Comparison of ENCODE assay signal across 9 mouse cellular contexts in genomic region chr6:115538645-115539429, GRCm38 (mm10). TPM values are rescaled to one million over a fixed set of nuclear protein-coding genes. Genes with fewer than 3 reads are reported as not detected.
DNase-seq lines count a peak whose midpoint lies in the region; ATAC-seq lines count a peak whose summit lies in the region.
"Had no signal": no experiment of that assay in that cellular context is flagged by ENCODE, and none has a peak within 500 bp of the region (broad histone marks: within the 10 kb centered on the region; RNA-seq: fewer than 3 reads in every experiment).

No protein-coding gene starts in this region.

- peak overlapping the region; percentile 73 for H3K4me2 ChIP-seq in heart, embryonic 15.5 days
- peak overlapping the region; percentile 56 for H3K4me2 ChIP-seq in liver, embryonic 12.5 days
- peak overlapping the region; percentile 57 for H3K4me2 ChIP-seq in stomach, embryonic 15.5 days

- H3K9me3 ChIP-seq in forebrain, embryonic 10.5 days, result no peaks in the 10 kb centered on the region
- H3K9me3 ChIP-seq in heart, embryonic 15.5 days (replicated peaks), result no peaks in the 10 kb centered on the region
- H3K9me3 ChIP-seq in liver, embryonic 12.5 days (replicated peaks), result no peaks in the 10 kb centered on the region
- no peaks in the 10 kb centered on the region for H3K9me3 ChIP-seq in stomach, embryonic 15.5 days

- no peaks in the 10 kb centered on the region for H3K36me3 ChIP-seq in forebrain, embryonic 10.5 days (replicated peaks)
- no peaks in the 10 kb centered on the region for H3K36me3 ChIP-seq in heart, embryonic 15.5 days
- no peaks in the 10 kb centered on the region for H3K36me3 ChIP-seq in liver, embryonic 12.5 days
- H3K36me3 ChIP-seq in stomach, embryonic 15.5 days, result no peaks in the 10 kb centered on the region

- WGBS in forebrain, embryonic 10.5 days, result 20% methylated on average over 26 of the region's 26 CpGs
- WGBS in heart, embryonic 15.5 days, result 17% methylated on average over 26 of the region's 26 CpGs
- 18% methylated on average over 26 of the region's 26 CpGs for WGBS in liver, embryonic 12.5 days (ENCODE audit: insufficient replicate concordance)
- WGBS in stomach, embryonic 15.5 days, result 20% methylated on average over 26 of the region's 26 CpGs

- peak; percentile 88 for DNase-seq in CD4-positive, CD25-positive, alpha-beta regulatory T cell, adult 2 months (ENCODE audit: low read depth, low spot score)
- peak; percentile 86 for DNase-seq in forebrain, embryonic 10.5 days (ENCODE audit: extremely low spot score, low spot score)
- DNase-seq in kidney, postnatal 14 days, result peak; percentile 86
- peak; percentile 94 for DNase-seq in neural tube, embryonic 10.5 days (ENCODE audit: extremely low spot score, low spot score)

- H3K27me3 ChIP-seq in forebrain, embryonic 10.5 days (ENCODE audit: poor library complexity, severe bottlenecking), result no peaks in the 10 kb centered on the region
- H3K27me3 ChIP-seq in heart, embryonic 15.5 days, result 0 out of 2 replicates have a peak, but pooled peaks cover 3% of the 10 kb centered on the region
- H3K27me3 ChIP-seq in liver, embryonic 12.5 days (replicated peaks), result 0 out of 2 replicates have a peak, but pooled peaks cover 3% of the 10 kb centered on the region
- no peaks in the 10 kb centered on the region for H3K27me3 ChIP-seq in stomach, embryonic 15.5 days (replicated peaks)

- H3K9ac ChIP-seq in heart, embryonic 15.5 days, result peak overlapping the region; percentile 50; the same call in 1 of the 2 replicates
- 0 out of 2 replicates have a peak overlapping the region, but pooled peaks have one; percentile 45 for H3K9ac ChIP-seq in liver, embryonic 12.5 days
- no peak overlapping the region for H3K9ac ChIP-seq in stomach, embryonic 15.5 days

- H3K4me1 ChIP-seq in brown adipose tissue, adult 24 weeks (ENCODE audit: control insufficient read depth, insufficient read depth, insufficient read length, low read length), result peaks cover 5% of the 10 kb centered on the region; the same call in 1 of the 2 replicates
- peaks cover 26% of the 10 kb centered on the region for H3K4me1 ChIP-seq in forebrain, embryonic 10.5 days
- H3K4me1 ChIP-seq in heart, embryonic 15.5 days (replicated peaks), result peaks cover 19% of the 10 kb centered on the region
- H3K4me1 ChIP-seq in liver, embryonic 12.5 days, result peaks cover 24% of the 10 kb centered on the region
- H3K4me1 ChIP-seq in stomach, embryonic 15.5 days, result 0 out of 2 replicates have a peak, but pooled peaks cover 4% of the 10 kb centered on the region

- H3K4me3 ChIP-seq in brown adipose tissue, adult 24 weeks (ENCODE audit: insufficient read depth, low read depth, low read length), result peak overlapping the region; percentile 32
- H3K4me3 ChIP-seq in forebrain, embryonic 10.5 days, result peak overlapping the region; percentile 44
- H3K4me3 ChIP-seq in heart, embryonic 15.5 days, result peak overlapping the region; percentile 39
- 0 out of 2 replicates have a peak overlapping the region, but pooled peaks have one; percentile 20 for H3K4me3 ChIP-seq in liver, embryonic 12.5 days
- peak overlapping the region; percentile 32 for H3K4me3 ChIP-seq in stomach, embryonic 15.5 days (replicated peaks)
- H3K4me3 ChIP-seq: erythroblast, embryonic 14.5 days had no signal

- ATAC-seq in heart, embryonic 15.5 days (replicated peaks; ENCODE audit: insufficient number of reproducible peaks, insufficient read depth, low FRiP score, low read depth), result peak; percentile 40; the same call in 1 of the 2 replicates
- ATAC-seq in liver, embryonic 12.5 days, result peak; percentile 58
- peak; percentile 73 for ATAC-seq in stomach, embryonic 15.5 days (ENCODE audit: insufficient read depth, low FRiP score, low read depth)

- H3K27ac ChIP-seq in brown adipose tissue, adult 24 weeks (replicated peaks; ENCODE audit: low read depth, low read length), result peak overlapping the region; percentile 73
- peak overlapping the region; percentile 84 for H3K27ac ChIP-seq in forebrain, embryonic 10.5 days
- no peak overlapping the region for H3K27ac ChIP-seq in heart, embryonic 15.5 days
- H3K27ac ChIP-seq in liver, embryonic 12.5 days, result no peak overlapping the region
- no peak overlapping the region for H3K27ac ChIP-seq in stomach, embryonic 15.5 days

RNA-seq across cellular contexts. Expression of gene Tsen2, which starts 5.6 kb away (rescaled TPM):
- 9.7 and 10.0 TPM in 2 replicates for polyA plus RNA-seq in brown adipose tissue, adult 24 weeks (2012; ENCODE audit: insufficient read depth, insufficient read length, missing spikeins)
- polyA plus RNA-seq in forebrain, embryonic 10.5 days (2016; fragmentation: Nextera tagmentation; extraction: Ambion mirVana), result 37.7 and 39.9 TPM in 2 replicates
- 16.8 and 18.9 TPM in 2 replicates for polyA plus RNA-seq in heart, embryonic 15.5 days (2015; fragmentation: Nextera tagmentation; extraction: Ambion mirVana)
- polyA plus RNA-seq in liver, embryonic 12.5 days (2016; fragmentation: Nextera tagmentation; extraction: Ambion mirVana), result 19.7 and 20.7 TPM in 2 replicates
- polyA plus RNA-seq in stomach, embryonic 15.5 days (2015; fragmentation: Nextera tagmentation; extraction: Ambion mirVana), result 26.6 and 27.2 TPM in 2 replicates

RNA-seq across cellular contexts. Expression of gene Mkrn2os, which starts 53.5 kb away (rescaled TPM):
- not detected in 2 replicates for polyA plus RNA-seq in brown adipose tissue, adult 24 weeks (2012; ENCODE audit: insufficient read depth, insufficient read length, missing spikeins)
- 0.06 and 0.40 TPM in 2 replicates for polyA plus RNA-seq in forebrain, embryonic 10.5 days (2016; fragmentation: Nextera tagmentation; extraction: Ambion mirVana)
- 0.24 and 0.25 TPM in 2 replicates for polyA plus RNA-seq in heart, embryonic 15.5 days (2015; fragmentation: Nextera tagmentation; extraction: Ambion mirVana)
- polyA plus RNA-seq in liver, embryonic 12.5 days (2016; fragmentation: Nextera tagmentation; extraction: Ambion mirVana), result 4.9 and 5.1 TPM in 2 replicates
- 14.1 and 14.3 TPM in 2 replicates for polyA plus RNA-seq in stomach, embryonic 15.5 days (2015; fragmentation: Nextera tagmentation; extraction: Ambion mirVana)
- polyA plus RNA-seq: erythroblast, embryonic 14.5 days had no signal

Comparison
In these comparisons a context has a peak if more than half of its experiments do, and no peak if none do; other contexts are left out.
1. H3K27ac ChIP-seq: peak in brown adipose tissue, adult 24 weeks (single experiment) and forebrain, embryonic 10.5 days (single experiment); none in heart, embryonic 15.5 days (single experiment), liver, embryonic 12.5 days (single experiment) and stomach, embryonic 15.5 days (single experiment).
2. Peak in every context shown above with its lines, with median percentiles within 50 percentile points of each other: DNase-seq, H3K4me3 ChIP-seq, ATAC-seq and H3K4me2 ChIP-seq.